Mouse (Mus musculus) urinary bladder, postnatal 36 days (tissue): ENCODE results near the gene Stard13.
A peak's percentile ranks its signal among the peaks of the same experiment; 100 is the strongest.

Experiments used
- DNase-seq, 2 experiments: peaks; one replicate each; pipeline ENCODE4 v3.0.0; 2022; ENCODE audit warnings: low spot score in 2 of 2, mixed read lengths in 1 of 2

Stard13 gene

DNA sequence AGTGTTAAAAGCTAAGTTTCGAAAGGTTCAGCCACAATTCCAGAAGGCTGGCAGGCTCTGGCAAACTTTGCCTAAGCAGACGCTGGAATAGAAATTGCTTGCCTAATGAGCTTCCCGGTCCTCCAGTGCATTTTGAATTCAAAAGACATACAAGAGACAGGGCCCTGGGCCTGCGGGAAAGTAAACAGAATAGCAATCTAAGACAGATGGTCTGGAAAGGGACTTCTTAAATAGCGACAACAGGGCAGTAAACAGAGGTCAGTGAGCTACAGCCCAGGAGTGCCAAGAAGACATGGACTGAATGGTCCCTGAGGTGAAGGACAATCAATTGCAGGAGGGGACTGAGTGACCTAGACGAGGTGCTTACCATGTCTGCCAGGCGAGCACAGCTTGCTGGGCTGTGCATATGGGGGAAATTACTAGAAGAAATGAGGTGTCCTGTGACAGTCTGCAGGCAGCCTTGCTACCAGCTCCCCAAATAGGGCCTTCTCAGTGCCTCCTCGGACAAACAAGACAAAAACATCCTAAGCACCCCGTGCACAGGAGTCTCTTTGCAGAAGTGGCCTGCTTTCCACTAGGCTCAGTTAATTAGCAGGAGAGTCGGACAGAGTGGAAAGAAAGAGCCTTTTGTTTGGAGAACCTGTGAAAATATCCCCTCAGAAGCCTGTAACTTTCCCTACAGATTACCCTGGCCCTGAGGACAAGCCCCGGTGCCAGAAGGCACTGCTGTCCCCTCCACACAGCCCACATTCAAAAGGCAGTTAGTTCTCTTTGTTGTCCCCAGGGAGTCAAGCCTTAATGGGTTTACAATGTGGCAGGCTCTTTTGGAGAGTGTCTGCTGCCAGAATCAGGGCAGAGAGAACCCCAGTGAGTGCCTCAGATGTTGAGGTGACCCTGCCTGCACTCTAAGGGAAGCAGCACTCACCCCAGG lies 90.7 kb downstream of the Stard13 start:
- DNase-seq = peak; percentile 9 to 28

DNA sequence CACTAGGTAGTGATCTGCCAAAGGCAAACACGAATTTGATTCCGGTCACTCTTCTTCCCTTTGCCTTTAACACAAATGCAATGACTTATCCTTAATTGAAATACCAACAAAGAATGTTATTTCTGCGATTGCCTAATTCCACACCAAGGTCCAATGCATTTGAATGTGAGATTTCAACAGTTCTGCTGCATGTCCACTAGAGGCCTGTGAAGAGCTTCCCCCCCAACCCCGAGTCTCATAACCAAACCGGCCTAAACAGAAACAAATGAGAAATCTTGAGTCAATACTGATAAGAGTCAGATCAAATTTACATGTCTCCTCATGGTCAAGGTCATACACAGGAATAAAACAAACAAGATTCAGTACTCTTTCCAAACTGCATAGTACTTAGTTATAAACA lies 91.4 kb downstream of the Stard13 start:
- peak; percentile 37 to 49 for DNase-seq

DNA sequence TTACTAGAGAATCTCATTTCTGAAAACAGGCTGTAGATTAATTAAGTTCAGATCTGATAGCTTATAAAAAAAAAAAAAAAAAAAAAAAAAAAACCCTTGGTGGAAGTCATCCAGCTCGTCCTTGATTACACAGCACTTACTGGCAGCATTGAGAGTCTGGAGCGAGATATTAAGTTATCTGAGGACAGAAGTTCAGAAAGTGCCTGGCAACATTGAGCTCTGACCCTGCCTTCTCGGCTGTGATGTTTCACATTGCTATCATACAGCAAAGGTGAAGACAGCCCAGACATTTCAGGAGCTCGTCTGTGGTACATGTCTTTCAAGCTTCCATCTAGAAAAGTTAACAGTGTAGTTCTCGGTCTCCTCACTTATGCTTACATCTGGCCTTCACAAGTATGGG lies 95.7 kb downstream of the Stard13 start:
- DNase-seq = no peak

DNA sequence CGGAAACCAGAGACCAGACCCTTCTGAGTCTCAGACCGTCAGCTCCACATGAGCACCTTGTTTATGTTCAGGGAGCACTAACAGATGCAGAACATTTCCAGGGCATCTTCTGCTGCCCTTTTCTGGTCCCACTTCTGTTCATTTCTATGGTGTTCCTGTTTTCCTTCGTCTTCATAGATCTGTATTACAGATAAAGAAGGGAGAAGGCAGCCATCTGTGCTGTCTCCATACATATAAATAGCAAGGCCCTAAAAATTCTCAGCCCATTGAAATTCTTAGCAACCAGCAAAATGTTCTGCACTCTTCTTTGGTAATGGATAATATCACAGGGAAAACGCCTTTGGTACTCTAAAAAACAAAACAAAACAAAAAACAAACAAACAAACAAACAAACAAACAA lies 96.3 kb downstream of the Stard13 start:
- no peak for DNase-seq

DNA sequence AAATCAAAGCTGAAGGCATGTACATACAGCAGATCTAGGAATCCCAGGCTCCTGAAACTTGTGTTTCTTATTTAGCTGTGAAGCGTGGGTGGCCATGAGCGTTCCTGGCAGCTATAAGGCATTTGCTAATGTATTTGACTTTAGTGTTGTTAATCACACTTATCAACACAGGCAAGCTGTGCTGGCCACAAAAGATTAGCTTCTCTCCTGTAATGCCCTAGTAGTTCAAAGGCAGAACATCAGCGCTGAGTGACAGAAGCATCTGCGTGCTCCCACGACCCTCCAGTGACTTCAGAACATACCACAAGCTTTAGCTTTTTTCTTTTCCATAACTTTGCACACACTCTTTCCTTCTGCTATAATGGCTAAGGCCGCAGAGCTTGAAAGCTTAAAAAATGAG lies 97.7 kb downstream of the Stard13 start:
- no peak for DNase-seq

DNA sequence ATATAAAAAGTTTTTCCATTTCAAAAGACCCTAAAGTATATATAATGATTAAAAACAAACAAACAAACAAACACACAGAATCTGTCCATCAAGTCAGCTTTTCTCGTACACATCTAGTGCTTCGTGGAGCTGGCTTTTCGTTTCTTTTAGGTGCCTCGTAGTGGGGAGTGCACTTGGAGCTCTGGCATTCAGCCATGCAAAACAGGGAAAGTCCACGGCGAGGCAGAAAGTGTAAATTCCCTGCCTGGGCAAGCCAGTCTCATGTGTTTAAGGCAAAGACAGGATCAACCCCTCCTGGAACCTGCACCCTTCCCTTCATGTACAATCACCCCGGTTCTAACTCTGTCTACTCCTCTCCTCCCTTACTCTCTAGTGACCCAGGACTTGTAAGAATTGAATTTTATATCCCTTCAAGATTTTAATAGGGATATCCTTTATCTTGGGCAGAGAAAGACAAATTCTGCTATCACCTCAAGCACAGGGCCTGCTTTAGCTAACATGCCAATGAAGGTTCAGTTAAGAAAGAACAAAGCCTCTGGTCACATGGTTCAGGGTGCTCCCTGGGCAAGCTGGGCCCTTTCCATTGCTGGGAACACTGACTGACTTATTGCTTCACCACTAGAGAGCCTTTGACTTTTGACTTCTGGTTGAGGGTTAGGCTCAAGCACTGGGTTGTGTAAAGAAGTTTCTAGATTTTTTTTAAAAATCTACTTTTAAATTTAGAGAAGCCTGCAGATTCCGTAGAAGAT lies 98.4 kb downstream of the Stard13 start:
- DNase-seq = no peak

DNA sequence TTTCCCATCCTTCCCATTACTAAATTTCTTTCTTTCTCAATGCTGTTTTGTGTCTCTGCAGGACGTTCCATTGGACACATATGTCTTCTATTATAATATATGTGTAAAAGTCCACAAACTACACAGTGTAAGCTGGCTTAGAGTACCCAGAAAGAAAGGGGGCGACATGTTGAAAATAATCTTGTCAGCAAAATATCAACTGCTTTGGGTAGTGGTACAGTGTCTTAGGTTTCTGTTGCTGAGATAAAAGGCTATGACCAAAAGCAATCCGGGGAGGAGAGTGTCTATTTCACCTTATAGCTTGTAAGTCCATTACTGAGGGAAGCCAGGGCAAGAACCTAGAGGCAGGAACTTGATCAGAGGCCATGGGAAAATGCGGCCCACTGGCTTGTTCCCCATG lies 99.4 kb downstream of the Stard13 start:
- DNase-seq = no peak

DNA sequence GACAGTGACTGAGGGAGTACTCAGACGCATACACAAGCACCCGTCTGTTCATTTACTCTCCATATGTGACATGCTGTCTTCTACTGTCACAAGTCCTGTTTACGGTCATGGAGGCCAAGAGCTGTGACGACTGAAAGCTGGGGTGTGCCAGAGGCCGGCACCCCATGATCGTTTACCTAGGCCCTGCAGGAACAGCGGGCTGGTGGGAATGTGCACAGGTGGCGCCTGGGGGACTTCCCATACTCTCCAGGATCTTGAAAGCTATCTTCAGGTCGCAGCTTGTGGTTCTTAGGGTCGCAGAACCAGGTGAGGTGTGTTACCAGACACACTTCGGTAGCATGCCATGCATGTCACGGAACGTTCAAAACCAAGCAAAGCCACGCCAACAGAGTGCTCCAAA lies 99.9 kb downstream of the Stard13 start:
- DNase-seq = no peak

DNA sequence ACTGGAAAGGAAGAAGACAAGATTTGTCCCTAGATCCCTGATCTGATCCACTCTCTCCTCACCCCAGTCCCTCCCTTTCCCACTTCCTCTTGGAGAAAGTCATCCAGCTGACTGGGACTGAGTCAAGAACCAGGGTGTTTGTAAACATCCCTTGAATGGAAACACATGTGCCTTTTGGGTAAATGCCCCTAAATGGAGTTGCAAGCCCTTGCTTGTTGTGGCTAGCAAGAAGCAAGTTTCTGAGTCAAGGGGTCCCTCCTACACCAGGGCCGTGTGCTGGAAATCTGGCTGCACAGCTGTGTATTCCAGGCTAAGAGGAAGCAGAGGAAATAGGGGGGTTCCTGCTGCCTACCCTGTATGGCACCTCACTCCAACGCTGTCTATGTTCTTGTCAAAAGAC lies 103.9 kb downstream of the Stard13 start:
- DNase-seq = peak in 1 of 2 experiments; percentile 37

DNA sequence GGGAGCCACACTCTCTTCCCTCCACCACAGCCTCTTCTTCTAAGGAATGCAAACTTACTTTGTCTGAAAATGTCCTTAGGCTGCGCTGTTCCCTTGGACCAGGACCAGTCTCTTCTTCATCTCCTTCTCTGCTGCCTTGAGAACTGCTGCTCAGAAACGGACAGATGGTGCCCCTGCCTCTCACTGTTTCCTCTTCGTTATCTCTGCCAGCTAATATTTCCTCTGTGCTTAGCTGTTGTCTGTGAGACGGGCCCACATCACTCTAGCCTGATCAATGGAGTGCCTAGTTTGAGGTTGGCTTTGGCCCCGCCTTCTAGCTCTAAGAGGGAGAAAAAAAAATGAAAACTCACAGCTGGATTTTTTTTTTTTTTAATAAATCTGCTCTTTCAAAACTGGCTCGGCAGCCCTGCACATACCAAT lies 106.3 kb downstream of the Stard13 start:
- no peak for DNase-seq

DNA sequence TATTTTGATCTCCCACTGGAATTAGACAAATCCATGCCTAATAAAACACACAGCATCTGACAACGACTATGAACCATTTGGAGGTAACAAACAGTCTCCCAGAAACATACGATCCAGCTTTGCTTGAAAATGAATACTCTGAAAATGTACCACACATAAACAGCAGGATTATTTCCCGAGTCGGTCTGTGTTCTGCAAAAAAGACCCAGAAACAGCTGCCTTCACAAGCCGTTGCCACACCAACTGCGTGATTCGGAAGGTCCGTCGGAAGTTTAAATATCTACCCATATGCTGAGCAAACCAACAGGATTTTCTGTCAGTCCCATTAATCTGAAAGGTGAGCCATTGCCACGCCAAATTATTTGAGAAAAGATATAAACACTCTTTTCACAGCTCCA lies 107.0 kb downstream of the Stard13 start:
- DNase-seq = no peak

DNA sequence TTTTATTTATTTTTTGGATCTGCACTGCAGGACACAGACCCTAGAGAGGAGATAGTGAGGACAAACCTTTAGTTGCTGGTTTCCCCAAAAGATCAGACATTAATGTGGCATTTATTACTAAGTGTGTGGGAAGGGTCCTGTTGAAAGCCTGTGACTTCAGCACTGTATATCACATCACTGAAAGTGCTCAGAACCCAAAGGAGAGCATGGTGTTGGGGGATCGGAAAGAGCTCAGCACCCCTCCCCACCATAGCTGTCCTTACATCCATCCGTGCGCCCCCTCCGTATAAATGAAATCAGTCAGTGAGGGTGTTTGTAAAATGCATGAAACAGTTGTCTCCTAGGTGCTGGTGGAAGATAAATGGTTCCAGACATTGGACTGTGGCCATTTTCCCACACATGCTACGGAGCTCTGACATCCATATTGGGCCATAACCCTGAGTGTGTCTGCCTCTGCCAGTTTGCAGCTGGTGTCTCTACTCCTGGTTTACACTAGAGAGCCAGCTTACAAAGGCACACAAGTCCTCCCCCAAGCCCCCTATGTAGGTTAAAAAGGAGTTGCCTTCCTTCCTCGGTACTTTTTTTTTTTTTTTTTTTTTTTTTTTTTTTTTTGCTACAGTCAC lies 107.5 kb downstream of the Stard13 start:
- no peak for DNase-seq

DNA sequence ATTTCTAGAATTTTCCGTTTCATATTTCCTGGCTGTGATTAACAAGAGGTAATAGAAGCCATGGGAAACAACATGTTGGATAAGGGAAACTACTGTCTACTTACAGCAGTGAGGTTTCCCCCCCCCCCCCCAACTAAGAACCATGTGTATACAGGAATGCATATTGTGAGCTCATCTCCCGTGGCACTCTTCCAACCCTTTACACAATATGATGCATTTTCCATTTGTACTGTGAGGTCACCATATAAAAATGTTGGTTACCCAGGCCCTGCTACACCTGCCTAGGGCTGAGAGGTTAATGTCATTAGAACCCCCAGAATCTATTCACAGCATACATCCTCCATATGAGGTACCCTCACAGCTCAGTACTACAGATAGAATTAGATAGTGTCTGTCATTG lies 115.8 kb downstream of the Stard13 start:
- DNase-seq = no peak

DNA sequence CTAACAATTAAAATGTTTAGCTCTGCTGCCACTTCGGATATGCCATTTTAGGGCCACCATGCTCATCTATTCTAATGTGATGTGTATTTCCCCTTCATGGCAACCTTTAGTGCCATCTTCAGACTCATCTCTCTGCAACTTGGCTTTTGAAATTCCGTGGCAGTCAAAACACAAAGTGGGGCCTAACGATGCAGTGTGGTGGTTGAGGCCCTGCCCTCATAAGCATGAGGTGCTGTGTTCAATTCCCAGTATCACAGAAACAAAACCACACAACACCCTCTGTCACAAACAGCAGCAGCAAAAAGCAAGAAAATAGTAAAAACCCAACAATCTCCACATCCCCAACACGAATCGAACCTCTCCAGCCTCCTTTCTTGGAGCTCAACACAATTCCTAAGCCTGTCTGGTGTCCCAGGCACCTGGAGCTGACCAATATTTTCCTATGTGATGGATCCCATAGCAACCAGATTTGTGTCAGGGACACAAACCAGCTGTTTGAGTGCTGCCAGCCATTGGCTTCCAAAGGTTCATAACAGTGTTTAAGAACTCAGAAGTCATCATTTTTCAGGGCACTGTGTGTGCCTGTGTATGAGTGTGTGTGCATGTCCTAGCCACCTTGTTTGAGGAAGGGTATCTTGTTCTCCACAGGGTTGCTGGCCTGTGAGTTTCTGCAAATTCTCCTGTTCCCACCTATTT lies 117.3 kb downstream of the Stard13 start:
- DNase-seq = no peak

DNA sequence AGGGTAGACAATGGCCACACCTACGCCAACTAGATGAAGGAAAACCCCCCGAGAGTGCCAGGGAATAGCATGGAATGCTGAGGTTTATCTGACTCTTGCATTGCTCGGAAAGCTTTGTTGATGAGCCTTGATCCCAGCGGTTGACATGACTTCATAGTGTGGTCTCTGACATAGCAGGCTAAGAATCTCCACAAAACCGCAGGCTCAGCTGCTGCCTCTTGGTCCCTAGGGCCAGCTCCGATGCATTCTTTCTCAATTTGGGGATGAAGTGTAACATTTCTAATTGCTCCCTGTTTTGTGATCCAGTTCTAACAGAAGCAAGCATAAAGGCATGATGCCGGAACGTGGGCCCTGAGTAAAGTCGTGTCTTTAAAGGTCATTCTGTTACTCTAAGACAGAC lies 120.9 kb downstream of the Stard13 start:
- DNase-seq = no peak

DNA sequence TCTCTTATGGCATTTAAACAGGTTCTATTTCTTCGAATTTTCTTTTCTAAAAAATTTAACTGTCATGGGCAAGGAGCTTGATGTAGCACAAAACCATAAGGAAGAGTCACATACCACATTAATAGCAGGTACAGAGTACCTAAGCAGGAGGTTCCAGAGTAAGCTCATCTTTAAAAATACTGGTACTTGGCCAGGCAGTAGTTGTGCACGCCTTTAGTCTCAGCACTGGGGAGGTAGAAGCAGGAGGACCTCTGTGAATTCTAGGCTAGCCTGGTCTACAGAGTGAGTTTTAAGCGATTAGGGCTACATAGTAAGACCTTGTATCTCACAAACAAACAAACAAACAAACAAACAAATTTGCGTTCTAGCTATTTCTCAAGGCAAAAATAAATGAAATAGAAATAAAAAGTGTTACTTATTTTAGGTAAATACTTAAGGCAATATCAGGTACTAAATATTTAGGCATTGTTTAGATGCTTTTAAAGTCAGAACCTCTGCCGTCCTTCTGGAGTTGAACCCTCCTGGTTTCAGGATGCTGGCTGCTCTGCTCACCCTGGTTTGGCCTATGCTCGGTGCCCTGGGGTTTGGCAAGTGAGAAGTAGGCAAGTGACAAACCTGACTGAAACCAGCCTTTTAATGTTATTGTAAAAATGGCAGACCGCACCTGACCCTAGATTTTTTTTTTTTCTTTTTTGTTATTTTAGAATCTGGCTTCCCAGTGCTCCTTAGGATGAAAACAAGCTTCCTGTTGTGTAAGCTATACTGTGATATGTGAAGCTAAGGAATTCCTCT lies 122.4 kb downstream of the Stard13 start:
- no peak for DNase-seq

DNA sequence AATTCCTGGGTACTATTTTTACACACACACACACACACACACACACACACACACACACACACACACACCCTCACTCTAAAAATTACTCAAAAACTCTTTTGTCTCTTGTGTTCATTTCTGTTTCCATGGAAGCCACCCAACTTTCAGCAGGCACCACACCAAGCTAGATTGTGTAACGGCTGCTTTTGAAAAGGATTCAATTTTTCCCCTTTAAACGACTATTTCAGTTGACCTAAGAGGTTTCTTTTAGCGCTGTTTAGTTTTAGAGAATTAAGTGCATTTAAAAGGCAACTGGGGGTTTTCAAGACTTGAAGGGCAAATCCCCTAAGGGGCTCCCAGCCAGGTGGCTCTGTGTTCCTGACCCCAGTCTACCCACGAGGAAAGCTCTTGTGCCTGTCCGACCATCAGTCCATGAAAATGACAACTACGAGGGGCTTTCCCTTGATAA lies 123.2 kb downstream of the Stard13 start:
- DNase-seq = peak; percentile 48 to 69

DNA sequence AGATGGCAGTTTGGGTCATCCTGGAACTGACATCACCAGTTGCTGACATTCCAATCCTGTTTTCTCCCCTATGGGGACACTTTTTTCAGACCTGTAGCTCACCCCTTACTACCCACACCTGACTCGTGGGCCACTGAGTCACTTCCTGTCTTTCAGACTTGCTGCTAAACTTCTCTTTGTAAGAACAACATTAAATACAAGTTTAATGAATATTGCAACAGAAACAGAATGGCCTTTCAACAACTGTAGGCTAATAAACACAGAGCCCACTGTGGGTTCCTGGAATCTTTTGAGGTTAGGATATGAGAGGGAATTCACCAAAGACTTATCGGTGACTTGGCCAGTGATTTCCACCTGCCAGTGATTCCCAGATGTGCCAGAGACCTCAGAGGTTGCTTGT lies 123.8 kb downstream of the Stard13 start:
- DNase-seq = no peak

DNA sequence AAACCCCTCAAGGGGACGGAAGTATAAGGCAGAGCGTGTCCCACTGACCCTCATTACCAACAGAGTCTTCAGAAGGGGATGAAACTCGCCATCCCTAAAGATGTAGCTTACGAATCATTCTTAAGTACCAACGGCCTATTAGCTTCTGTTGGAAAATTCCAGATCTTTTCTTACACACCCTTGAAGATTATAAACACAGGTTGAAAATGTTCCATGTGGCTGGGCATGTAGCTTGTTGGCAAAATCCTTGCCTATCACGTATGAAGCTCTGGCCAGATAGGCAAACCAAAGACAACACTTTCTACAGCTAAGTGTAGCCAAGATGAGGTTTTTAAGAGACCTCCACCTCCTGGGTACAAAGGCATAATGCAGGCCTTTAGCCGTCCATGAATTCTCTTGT lies 124.7 kb downstream of the Stard13 start:
- DNase-seq = no peak

DNA sequence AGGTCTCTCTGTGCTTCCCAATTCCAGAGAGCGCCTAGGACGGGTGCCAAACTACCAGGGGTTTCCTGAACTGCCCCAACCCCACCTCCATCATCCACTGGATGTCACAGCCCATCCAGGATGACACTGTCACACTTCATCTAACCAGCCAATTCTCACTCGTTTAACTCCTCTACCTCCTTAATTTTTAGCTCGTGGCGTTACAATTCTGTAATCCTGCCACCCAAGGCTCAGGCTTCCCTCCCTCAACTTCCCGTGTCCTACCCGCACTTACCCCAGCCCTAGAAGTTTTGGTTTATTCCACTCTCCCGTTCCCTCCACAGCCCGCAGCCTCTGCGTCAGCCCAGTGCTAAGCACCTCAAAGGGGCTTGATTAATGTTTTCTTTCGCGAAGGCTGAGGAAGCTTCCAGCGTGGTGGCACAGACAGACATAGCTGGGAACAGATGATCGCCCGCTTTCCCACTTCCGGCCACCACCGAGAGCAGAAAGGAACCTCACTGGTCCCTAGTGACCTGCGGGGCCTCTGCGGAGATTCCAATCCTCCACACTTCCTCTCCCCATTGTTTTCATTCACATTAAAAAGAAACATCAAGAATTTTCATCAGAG lies 125.2 kb downstream of the Stard13 start:
- no peak for DNase-seq

DNA sequence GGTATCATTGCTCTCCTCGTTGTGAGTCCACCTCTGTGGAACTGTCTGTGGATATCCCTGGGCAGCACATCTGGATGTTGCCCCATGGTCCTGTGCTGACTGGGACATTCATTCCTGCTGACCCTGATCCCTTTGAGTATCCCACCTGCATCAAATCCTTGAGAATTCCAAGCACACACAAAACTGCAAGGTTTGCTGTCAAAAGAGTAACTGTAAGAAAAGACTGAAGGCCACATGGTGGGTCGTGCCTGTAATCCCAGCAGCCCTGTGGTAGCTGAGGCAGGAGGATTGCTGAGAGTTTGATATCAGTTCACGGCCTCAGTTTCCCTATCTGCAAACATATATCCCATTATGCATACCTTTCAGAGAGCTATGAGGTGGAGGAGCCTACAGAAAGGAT lies 126.8 kb downstream of the Stard13 start:
- DNase-seq = no peak
